Mouse (Mus musculus) hindbrain, embryonic 15.5 days (tissue): ENCODE results near the gene Agk. TPM values are rescaled to one million over a fixed set of nuclear protein-coding genes. Genes with fewer than 3 reads are reported as not detected.

Experiments
- ATAC-seq: fragments of 200-750 bp; cut with Nextera tagmentation; 2 replicates; pipeline ENCODE4 v1.8.0; 2017; ENCODE audit warnings: low read depth, moderate number of reproducible peaks, moderate TSS enrichment; ENCODE audit not compliant: low FRiP score
- H3K27ac ChIP-seq: fragments of 300-500 bp; sonication (generic); replicated peaks from 2 replicates; pipeline ENCODE4 v1.5.1; 2015; ENCODE audit warnings: mild to moderate bottlenecking, inconsistent platforms
- H3K27me3 ChIP-seq: fragments of 300-500 bp; sonication (generic); 2 replicates; pipeline ENCODE4 v1.6.1; 2015; ENCODE audit warnings: control low read depth, inconsistent platforms
- H3K36me3 ChIP-seq: fragments of 300-500 bp; sonication (generic); 2 replicates; pipeline ENCODE4 v1.6.1; 2015; ENCODE audit warnings: control low read depth, inconsistent platforms
- H3K4me1 ChIP-seq: fragments of 300-500 bp; sonication (generic); replicated peaks from 2 replicates; pipeline ENCODE4 v1.6.1; 2015; ENCODE audit warnings: control low read depth, inconsistent platforms
- H3K4me2 ChIP-seq: fragments of 300-500 bp; sonication (generic); 2 replicates; pipeline ENCODE4 v1.6.1; 2015; ENCODE audit warnings: moderate library complexity, mild to moderate bottlenecking, inconsistent platforms
- H3K4me3 ChIP-seq: fragments of 300-500 bp; sonication (generic); 2 replicates; pipeline ENCODE4 v1.5.1; 2015; ENCODE audit warnings: mild to moderate bottlenecking, inconsistent platforms
- H3K9ac ChIP-seq: fragments of 300-500 bp; sonication (generic); 2 replicates; pipeline ENCODE4 v1.6.1; 2015; ENCODE audit warnings: inconsistent platforms
- H3K9me3 ChIP-seq: fragments of 300-500 bp; sonication (generic); 2 replicates; pipeline ENCODE4 v1.6.1; 2016; ENCODE audit warnings: control low read depth, inconsistent platforms
- WGBS: fragments of 180-500 bp; shearing (Covaris S2); methylation state at CpG from one replicate; pipeline ENCODE4 v1.1.7; 2015; 5-methylcytosine and 5-hydroxymethylcytosine counted together
- polyA plus RNA-seq: library from polyadenylated mRNA; unstranded; fragments of >200 nt; fragmentation: Nextera tagmentation; extraction: Ambion mirVana; gene quantifications from 2 replicates; pipeline ENCODE4 v1.2.1, GENCODE M21; 2015

Agk gene
- polyA plus RNA-seq, 1 experiment from 2014 or later, result 57.3 TPM

- peaks cover 11% of the 10 kb centered on the region; the same call in 1 of the 2 replicates for H3K36me3 ChIP-seq
- H3K27ac ChIP-seq, result no peak overlapping the region
- H3K9me3 ChIP-seq, result no peaks in the 10 kb centered on the region
- H3K27me3 ChIP-seq, result no peaks in the 10 kb centered on the region
- no peak overlapping the region for H3K4me2 ChIP-seq
- no peak overlapping the region for H3K9ac ChIP-seq
- no peak for ATAC-seq
- no peak overlapping the region for H3K4me3 ChIP-seq
- WGBS, result 78% methylated on average over 5 of the region's 5 CpGs
- no peaks in the 10 kb centered on the region for H3K4me1 ChIP-seq
Observed at GRCm38 (mm10) chr6:40415799-40416198, 90.8 kb downstream of the Agk start.

GRCm38 (mm10) chr6:40418386-40418785 is 93.4 kb downstream of the Agk start:
- Histone ChIP-seq H3K4me2 (no peak overlapping the region), H3K9ac (no peak overlapping the region), H3K36me3 (0 out of 2 replicates have a peak, but pooled peaks cover 5% of the 10 kb centered on the region), H3K4me1 (no peaks in the 10 kb centered on the region), H3K27ac (no peak overlapping the region), H3K4me3 (no peak overlapping the region), H3K27me3 (no peaks in the 10 kb centered on the region), H3K9me3 (no peaks in the 10 kb centered on the region)
- no peak for ATAC-seq
- WGBS, result 74% methylated on average over 4 of the region's 4 CpGs

GRCm38 (mm10) chr6:40421099-40421498 is 96.1 kb downstream of the Agk start:
- 96% methylated on average over 6 of the region's 6 CpGs for WGBS
- Histone ChIP-seq H3K27me3 (no peaks in the 10 kb centered on the region), H3K4me1 (no peaks in the 10 kb centered on the region), H3K4me2 (no peak overlapping the region), H3K9me3 (no peaks in the 10 kb centered on the region), H3K9ac (no peak overlapping the region), H3K4me3 (no peak overlapping the region), H3K36me3 (0 out of 2 replicates have a peak, but pooled peaks cover 4% of the 10 kb centered on the region), H3K27ac (no peak overlapping the region)
- no peak for ATAC-seq

GRCm38 (mm10) chr6:40423013-40423412 is 98.0 kb downstream of the Agk start:
- H3K36me3 ChIP-seq, result no peaks in the 10 kb centered on the region
- H3K4me1 ChIP-seq, result peaks cover 1% of the 10 kb centered on the region; the same call in 1 of the 2 replicates
- no peaks in the 10 kb centered on the region for H3K27me3 ChIP-seq
- no peak overlapping the region for H3K9ac ChIP-seq
- no peak overlapping the region for H3K4me2 ChIP-seq
- no peak for ATAC-seq
- H3K27ac ChIP-seq, result no peak overlapping the region
- H3K4me3 ChIP-seq, result no peak overlapping the region
- no peaks in the 10 kb centered on the region for H3K9me3 ChIP-seq
- WGBS, result 79% methylated on average over 1 of the region's 1 CpGs

- H3K36me3 ChIP-seq, result no peaks in the 10 kb centered on the region
- ATAC-seq, result no peak
- no peaks in the 10 kb centered on the region for H3K9me3 ChIP-seq
- no peak overlapping the region for H3K27ac ChIP-seq
- H3K9ac ChIP-seq, result no peak overlapping the region
- no peak overlapping the region for H3K4me2 ChIP-seq
- H3K4me1 ChIP-seq, result peaks cover 9% of the 10 kb centered on the region; the same call in 1 of the 2 replicates
- 48% methylated on average over 1 of the region's 1 CpGs for WGBS
- no peak overlapping the region for H3K4me3 ChIP-seq
- no peaks in the 10 kb centered on the region for H3K27me3 ChIP-seq
Observed at GRCm38 (mm10) chr6:40423774-40424173, 98.8 kb downstream of the Agk start.

- Histone ChIP-seq H3K4me1 (peaks cover 42% of the 10 kb centered on the region), H3K27ac (no peak overlapping the region), H3K4me2 (no peak overlapping the region), H3K4me3 (no peak overlapping the region), H3K9me3 (no peaks in the 10 kb centered on the region), H3K9ac (no peak overlapping the region), H3K36me3 (no peaks in the 10 kb centered on the region), H3K27me3 (no peaks in the 10 kb centered on the region)
- 94% methylated on average over 7 of the region's 7 CpGs for WGBS
- ATAC-seq, result no peak
Observed at GRCm38 (mm10) chr6:40427441-40427840, 102.5 kb downstream of the Agk start.

- H3K27me3 ChIP-seq, result no peaks in the 10 kb centered on the region
- peaks cover 44% of the 10 kb centered on the region for H3K4me1 ChIP-seq
- H3K36me3 ChIP-seq, result no peaks in the 10 kb centered on the region
- ATAC-seq, result no peak
- no peaks in the 10 kb centered on the region for H3K9me3 ChIP-seq
- no peak overlapping the region for H3K27ac ChIP-seq
- no peak overlapping the region for H3K4me2 ChIP-seq
- H3K4me3 ChIP-seq, result no peak overlapping the region
- H3K9ac ChIP-seq, result no peak overlapping the region
- 60% methylated on average over 3 of the region's 3 CpGs for WGBS
Observed at GRCm38 (mm10) chr6:40428696-40429095, 103.7 kb downstream of the Agk start.

GRCm38 (mm10) chr6:40429521-40429931 is 104.6 kb downstream of the Agk start:
- H3K27me3 ChIP-seq, result no peaks in the 10 kb centered on the region
- H3K9ac ChIP-seq, result no peak overlapping the region
- H3K4me1 ChIP-seq, result peaks cover 53% of the 10 kb centered on the region
- peak; percentile 21; the same call in 1 of the 2 replicates for ATAC-seq
- H3K36me3 ChIP-seq, result no peaks in the 10 kb centered on the region
- WGBS, result 54% methylated on average over 4 of the region's 4 CpGs
- no peaks in the 10 kb centered on the region for H3K9me3 ChIP-seq
- H3K4me3 ChIP-seq, result no peak overlapping the region
- H3K4me2 ChIP-seq, result no peak overlapping the region
- H3K27ac ChIP-seq, result 0 out of 2 replicates have a peak overlapping the region, but pooled peaks have one; percentile 11

GRCm38 (mm10) chr6:40430251-40430650 is 105.3 kb downstream of the Agk start:
- H3K9me3 ChIP-seq, result no peaks in the 10 kb centered on the region
- no peak overlapping the region for H3K4me2 ChIP-seq
- H3K4me3 ChIP-seq, result no peak overlapping the region
- no peak overlapping the region for H3K27ac ChIP-seq
- no peak overlapping the region for H3K9ac ChIP-seq
- H3K27me3 ChIP-seq, result no peaks in the 10 kb centered on the region
- WGBS, result 94% methylated on average over 3 of the region's 3 CpGs
- ATAC-seq, result no peak
- H3K36me3 ChIP-seq, result no peaks in the 10 kb centered on the region
- peaks cover 58% of the 10 kb centered on the region for H3K4me1 ChIP-seq

- 62% methylated on average over 3 of the region's 3 CpGs for WGBS
- no peak for ATAC-seq
- Histone ChIP-seq H3K4me3 (no peak overlapping the region), H3K27ac (peak overlapping the region; percentile 37; the same call in 1 of the 2 replicates), H3K36me3 (no peaks in the 10 kb centered on the region), H3K27me3 (no peaks in the 10 kb centered on the region), H3K4me2 (no peak overlapping the region), H3K9me3 (no peaks in the 10 kb centered on the region), H3K9ac (no peak overlapping the region), H3K4me1 (peaks cover 58% of the 10 kb centered on the region)
Observed at GRCm38 (mm10) chr6:40430878-40431277, 105.9 kb downstream of the Agk start.

GRCm38 (mm10) chr6:40431356-40431755 is 106.4 kb downstream of the Agk start:
- Histone ChIP-seq H3K4me2 (no peak overlapping the region), H3K27ac (peak overlapping the region; percentile 37; the same call in 1 of the 2 replicates)
- ATAC-seq, result no peak

GRCm38 (mm10) chr6:40431812-40432211 is 106.8 kb downstream of the Agk start:
- H3K4me1 ChIP-seq, result peaks cover 62% of the 10 kb centered on the region
- no peaks in the 10 kb centered on the region for H3K9me3 ChIP-seq
- H3K4me2 ChIP-seq, result peak overlapping the region; percentile 16; the same call in 1 of the 2 replicates
- no peaks in the 10 kb centered on the region for H3K36me3 ChIP-seq
- no peaks in the 10 kb centered on the region for H3K27me3 ChIP-seq
- no peak overlapping the region for H3K4me3 ChIP-seq
- H3K9ac ChIP-seq, result no peak overlapping the region
- H3K27ac ChIP-seq, result peak overlapping the region; percentile 20
- ATAC-seq, result no peak

More at GRCm38 (mm10) chr6:40431356-40431755, 106.4 kb downstream of the Agk start:
- Histone ChIP-seq H3K4me3 (no peak overlapping the region), H3K4me1 (peaks cover 59% of the 10 kb centered on the region), H3K9ac (no peak overlapping the region), H3K36me3 (no peaks in the 10 kb centered on the region), H3K9me3 (no peaks in the 10 kb centered on the region), H3K27me3 (no peaks in the 10 kb centered on the region)
- WGBS, result 54% methylated on average over 4 of the region's 4 CpGs
